Mouse (Mus musculus) embryonic fibroblast, embryonic 13.5 days (primary cell): ENCODE measurements around the gene Atp5f1.

Source experiments
- CTCF ChIP-seq: IDR thresholded peaks from 2 replicates; pipeline ENCODE4 v1.5.1; 2011; ENCODE audit warnings: mild to moderate bottlenecking, control low read depth, low read length, moderate library complexity, borderline replicate concordance; ENCODE audit not compliant: insufficient read depth
- POLR2A ChIP-seq: IDR thresholded peaks from 2 replicates; pipeline ENCODE4 v1.6.1; 2011; ENCODE audit warnings: low read depth, mild to moderate bottlenecking, control low read depth, low read length, moderate library complexity

- TF ChIP-seq CTCF (no peak), POLR2A (no peak)
These were observed 40.9 kb upstream of the Atp5f1 start for GRCm38 (mm10) chr3:106000707-106001375.
